Mouse (Mus musculus) adrenal gland, postnatal 14 days (tissue): Measurements from ENCODE around the gene Mib2. TPM values are rescaled to one million over a fixed set of nuclear protein-coding genes. Genes with fewer than 3 reads are reported as not detected.
"Not testable (repeated sequence)": the region's sequence is repeated elsewhere in the genome, so short reads cannot be mapped to it uniquely, and the experiment has no call there.

Experiments used
- DNase-seq: peaks from one replicate; pipeline ENCODE4 v3.0.0; 2021; ENCODE audit warnings: mixed read lengths
- long read RNA-seq, 2 experiments: library from polyadenylated mRNA; stranded (forward); transcript quantifications; one replicate each; pipeline ENCODE4 v2.0.0; 2021
- total RNA-seq: library from RNA; stranded (reverse); gene quantifications from 2 replicates; pipeline ENCODE4 v1.2.3, GENCODE M21; 2021

Gene Mib2
- total RNA-seq, result 38.5 and 41.6 TPM in 2 replicates
- long read RNA-seq, experiment 1, transcript Mib2-201 (19 exons, 3,642 nt), result major isoform, 6 of 56 reads
- long read RNA-seq, experiment 1, partial matches to known transcripts, result 23 of 56 reads
- long read RNA-seq, experiment 1, other reads (novel, unspliced or antisense), result 27 of 56 reads
- long read RNA-seq, experiment 2, transcript Mib2-201 (19 exons, 3,642 nt), result major isoform, 6 of 40 reads
- long read RNA-seq, experiment 2, partial matches to known transcripts, result 9 of 40 reads
- long read RNA-seq, experiment 2, other reads (novel, unspliced or antisense), result 25 of 40 reads

GRCm38 (mm10) chr4:155668689-155669597 is at the start of gene Mib2:
Mib2 (minus strand) TSS chr4:155669198.
- peak; percentile 98 for DNase-seq

- no peak for DNase-seq
These were observed 41.7 kb upstream of the Mib2 start for GRCm38 (mm10) chr4:155710521-155711252.

- DNase-seq, result no peak
These were observed 40.0 kb upstream of the Mib2 start for GRCm38 (mm10) chr4:155708988-155709387.

- DNase-seq, result no peak
These were observed 39.6 kb upstream of the Mib2 start for GRCm38 (mm10) chr4:155708582-155708981.

GRCm38 (mm10) chr4:155705592-155705929 is 36.6 kb upstream of the Mib2 start:
- no peak for DNase-seq

- peak; percentile 95 for DNase-seq
These were observed 36.0 kb upstream of the Mib2 start, which contains the start of gene Ssu72 for GRCm38 (mm10) chr4:155704721-155705591. Ssu72 (plus strand) TSS chr4:155704800.

GRCm38 (mm10) chr4:155703425-155703929 is 34.5 kb upstream of the Mib2 start:
- no peak for DNase-seq

GRCm38 (mm10) chr4:155700425-155700824 is 31.4 kb upstream of the Mib2 start:
- peak; percentile 24 for DNase-seq

- DNase-seq, result peak; percentile 80
These were observed 27.6 kb upstream of the Mib2 start for GRCm38 (mm10) chr4:155696261-155697255.

GRCm38 (mm10) chr4:155695531-155696062 is 26.6 kb upstream of the Mib2 start:
- DNase-seq, result no peak

- DNase-seq, result peak; percentile 82
These were observed 25.7 kb upstream of the Mib2 start for GRCm38 (mm10) chr4:155694482-155695401.

GRCm38 (mm10) chr4:155694111-155694481 is 25.1 kb upstream of the Mib2 start, which contains the start of gene Fndc10:
Fndc10 (plus strand) TSS chr4:155694342.
- peak; percentile 86 for DNase-seq

- no peak for DNase-seq
These were observed 23.4 kb upstream of the Mib2 start for GRCm38 (mm10) chr4:155692421-155692820.

- peak; percentile 22 for DNase-seq
These were observed 21.8 kb upstream of the Mib2 start for GRCm38 (mm10) chr4:155690571-155691375.

GRCm38 (mm10) chr4:155687764-155688163 is 18.8 kb upstream of the Mib2 start:
- not testable (repeated sequence) for DNase-seq

GRCm38 (mm10) chr4:155683670-155684277 is 14.8 kb upstream of the Mib2 start:
- DNase-seq, result not testable (repeated sequence)

- peak; percentile 60 for DNase-seq
These were observed 7.0 kb upstream of the Mib2 start for GRCm38 (mm10) chr4:155675991-155676390.
